Mouse (Mus musculus) E14TG2a.4 (cell line): ENCODE measurements around the gene Rasgef1c.

Experiments used
- CTCF ChIP-seq: conservative IDR thresholded peaks from 2 replicates; pipeline ENCODE4 v1.5.1; 2014; ENCODE audit warnings: low read length
- NANOG ChIP-seq: IDR thresholded peaks from 2 replicates; pipeline ENCODE4 v1.6.1; 2014; ENCODE audit warnings: borderline replicate concordance, low read length, mixed read lengths
- POU5F1 ChIP-seq: IDR thresholded peaks from 2 replicates; pipeline ENCODE4 v1.6.1; 2014; ENCODE audit warnings: low read length, borderline replicate concordance

GRCm38 (mm10) chr11:49943901-49944300, 42.3 kb downstream of the Rasgef1c start:
- TF ChIP-seq CTCF, result no peak
- TF ChIP-seq POU5F1, result no peak
- TF ChIP-seq NANOG, result no peak
